Mouse (Mus musculus): ENCODE data around the gene Kdelc1. TPM values are rescaled to one million over a fixed set of nuclear protein-coding genes. Genes with fewer than 3 reads are reported as not detected.
A peak's percentile ranks its signal among the peaks of the same experiment; 100 is the strongest.

The Kdelc1 gene
- 26.3 and 29.4 TPM in 2 replicates for polyA plus RNA-seq (2015; fragmentation: Nextera tagmentation; extraction: Ambion mirVana)

DNA sequence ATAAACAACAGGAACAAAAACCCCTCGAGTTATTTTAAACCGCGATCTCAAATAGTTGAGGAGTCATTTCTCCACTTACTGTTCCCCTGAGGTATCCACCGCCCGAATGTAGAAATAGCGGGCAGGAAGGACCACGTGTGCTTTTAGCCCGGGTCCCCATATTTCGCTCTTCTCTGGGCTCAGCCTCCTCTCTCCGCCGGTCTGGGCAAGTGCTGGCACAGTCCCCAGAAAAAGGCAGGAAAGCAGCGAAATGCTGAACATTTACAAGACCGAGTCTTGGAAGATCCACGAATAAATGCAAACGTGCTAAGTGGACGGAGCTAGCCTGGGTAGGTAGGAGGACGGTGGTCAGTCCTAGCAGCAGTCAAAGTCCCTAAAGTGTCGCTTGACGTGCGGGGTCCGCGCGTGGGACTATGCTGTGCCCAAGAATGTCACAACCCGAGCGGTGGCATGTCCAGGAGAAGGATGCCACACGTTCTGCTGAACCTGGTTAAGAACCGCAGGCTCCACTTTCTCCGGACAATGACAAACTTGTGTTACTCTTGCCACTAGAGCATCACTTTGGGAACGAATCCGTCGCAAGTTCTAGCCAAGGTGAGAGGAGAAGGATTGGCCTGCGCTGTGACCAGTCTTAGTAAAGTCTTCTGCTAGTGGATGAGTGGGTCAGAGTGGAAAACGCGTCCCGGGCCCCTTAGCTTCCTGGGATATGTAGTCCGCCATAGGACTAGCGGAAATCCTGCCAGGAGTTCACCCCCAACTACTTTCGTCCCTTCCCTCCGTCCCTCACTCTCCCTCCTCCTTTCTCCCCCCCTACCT lies at the start of gene Kdelc1, which contains the start of gene Bivm:
Kdelc1 (minus strand) TSS at position 570 of the 816 bp plus-strand sequence.
Bivm (plus strand) TSS at position 719 of the 816 bp plus-strand sequence.
- H3K4me2 ChIP-seq (ENCODE audit: low read length) = peak within 1 kb of the TSS; percentile 84
- peak within 1 kb of the TSS; percentile 90 for H3K27ac ChIP-seq (ENCODE audit: low read depth, low read length)
- peak; percentile 98 for ATAC-seq
- no peaks in the 10 kb centered on the region for H3K27me3 ChIP-seq (replicated peaks; ENCODE audit: control insufficient read depth, insufficient read depth, low read length)
- H3K4me3 ChIP-seq (ENCODE audit: low read length) = peak within 1 kb of the TSS; percentile 63
- H3K36me3 ChIP-seq (ENCODE audit: control insufficient read depth, insufficient read depth, low read length) = peaks cover 4% of the 10 kb centered on the region; the same call in 1 of the 2 replicates
- WGBS = under 1% methylated on average over 39 of the region's 39 CpGs
- H3K9ac ChIP-seq (ENCODE audit: low read depth, low read length) = peak within 1 kb of the TSS; percentile 81
- peaks cover 9% of the 10 kb centered on the region for H3K4me1 ChIP-seq (ENCODE audit: control insufficient read depth, insufficient read depth, low read depth, low read length)
- H3K9me3 ChIP-seq (ENCODE audit: control insufficient read depth, low read length) = no peaks in the 10 kb centered on the region

DNA sequence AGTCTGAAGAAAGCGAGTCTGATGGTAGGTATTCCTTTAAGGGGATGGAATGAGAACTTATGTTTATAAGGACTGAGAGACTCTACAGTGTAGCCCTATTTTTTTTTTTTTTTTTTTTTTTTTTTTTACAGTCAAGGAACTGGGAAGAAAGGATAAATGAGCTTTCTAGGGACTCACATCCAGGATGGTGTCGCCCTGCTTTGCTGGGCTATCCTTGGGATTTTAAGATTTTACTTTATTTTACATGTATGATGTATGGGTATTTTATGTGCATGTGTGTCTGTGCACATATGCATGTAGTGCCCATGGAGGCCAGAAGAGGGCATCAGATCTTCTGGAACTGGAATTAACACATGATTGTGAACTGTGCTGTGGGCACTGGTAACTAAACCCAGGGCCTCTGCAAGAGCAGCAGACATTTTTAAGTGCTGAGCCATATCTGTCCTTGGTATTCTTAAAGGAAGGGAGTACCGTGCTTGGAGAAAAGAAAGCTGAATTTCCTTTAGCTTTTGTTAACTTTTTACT lies 49.3 kb upstream of the Kdelc1 start:
- Histone ChIP-seq H3K36me3 (ENCODE audit: control insufficient read depth, insufficient read depth, low read length) (peaks cover 48% of the 10 kb centered on the region), H3K4me1 (ENCODE audit: control insufficient read depth, insufficient read depth, low read depth, low read length) (no peaks in the 10 kb centered on the region), H3K27ac (ENCODE audit: low read depth, low read length) (no peak overlapping the region), H3K27me3 (replicated peaks; ENCODE audit: control insufficient read depth, insufficient read depth, low read length) (no peaks in the 10 kb centered on the region), H3K4me3 (ENCODE audit: low read length) (no peak overlapping the region), H3K9me3 (ENCODE audit: control insufficient read depth, low read length) (no peaks in the 10 kb centered on the region), H3K9ac (ENCODE audit: low read depth, low read length) (no peak overlapping the region), H3K4me2 (ENCODE audit: low read length) (no peak overlapping the region)
- WGBS = 93% methylated on average over 3 of the region's 3 CpGs
- no peak for ATAC-seq

DNA sequence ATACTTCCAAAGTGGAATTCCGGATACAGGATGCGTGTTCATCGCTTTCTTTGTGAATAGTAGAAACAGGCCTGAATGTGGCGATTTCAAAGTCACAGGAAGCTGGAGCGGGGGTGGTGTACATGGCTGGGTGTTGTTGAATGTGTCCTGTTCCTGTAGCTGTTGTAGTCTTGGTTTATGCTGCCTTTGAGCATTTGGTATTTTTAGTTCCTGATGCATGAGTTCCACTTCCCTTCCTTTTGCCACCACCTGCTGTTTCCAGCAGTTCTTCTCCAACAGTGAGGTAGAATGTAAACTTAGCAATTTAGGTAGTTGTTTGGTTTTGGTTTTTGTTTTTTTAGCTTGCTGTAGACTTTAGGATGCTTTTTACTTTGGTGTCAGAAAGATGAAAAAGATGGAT lies 43.8 kb upstream of the Kdelc1 start:
- H3K4me1 ChIP-seq (ENCODE audit: control insufficient read depth, insufficient read depth, low read depth, low read length) = no peaks in the 10 kb centered on the region
- 92% methylated on average over 5 of the region's 5 CpGs for WGBS
- ATAC-seq = no peak
- no peaks in the 10 kb centered on the region for H3K27me3 ChIP-seq (replicated peaks; ENCODE audit: control insufficient read depth, insufficient read depth, low read length)
- H3K36me3 ChIP-seq (ENCODE audit: control insufficient read depth, insufficient read depth, low read length) = peaks cover 54% of the 10 kb centered on the region
- H3K4me2 ChIP-seq (ENCODE audit: low read length) = no peak overlapping the region
- no peak overlapping the region for H3K9ac ChIP-seq (ENCODE audit: low read depth, low read length)
- H3K4me3 ChIP-seq (ENCODE audit: low read length) = no peak overlapping the region
- H3K9me3 ChIP-seq (ENCODE audit: control insufficient read depth, low read length) = no peaks in the 10 kb centered on the region
- no peak overlapping the region; the same call in 1 of the 2 replicates for H3K27ac ChIP-seq (ENCODE audit: low read depth, low read length)

DNA sequence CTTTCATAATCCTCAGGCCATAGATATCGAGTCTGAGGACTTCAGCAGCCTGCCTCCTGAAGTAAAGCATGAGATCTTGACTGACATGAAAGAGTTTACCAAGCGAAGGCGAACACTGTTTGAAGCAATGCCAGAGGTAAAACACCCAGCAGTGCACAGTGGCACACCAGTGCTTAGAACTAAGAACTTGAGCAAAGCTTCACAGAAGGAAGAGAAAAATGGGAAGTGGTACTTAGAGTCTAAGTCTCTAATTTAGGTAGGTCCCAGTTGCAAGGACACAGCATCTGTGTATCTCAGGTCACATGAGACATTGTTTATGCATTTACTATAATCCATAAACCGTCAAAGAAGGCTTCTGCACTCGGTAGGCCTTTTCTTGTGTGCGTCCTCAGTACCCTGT lies 43.2 kb upstream of the Kdelc1 start:
- no peaks in the 10 kb centered on the region for H3K27me3 ChIP-seq (replicated peaks; ENCODE audit: control insufficient read depth, insufficient read depth, low read length)
- H3K9me3 ChIP-seq (ENCODE audit: control insufficient read depth, low read length) = no peaks in the 10 kb centered on the region
- WGBS = 97% methylated on average over 6 of the region's 6 CpGs
- no peaks in the 10 kb centered on the region for H3K4me1 ChIP-seq (ENCODE audit: control insufficient read depth, insufficient read depth, low read depth, low read length)
- H3K4me2 ChIP-seq (ENCODE audit: low read length) = no peak overlapping the region
- no peak for ATAC-seq
- H3K4me3 ChIP-seq (ENCODE audit: low read length) = no peak overlapping the region
- H3K9ac ChIP-seq (ENCODE audit: low read depth, low read length) = no peak overlapping the region
- H3K36me3 ChIP-seq (ENCODE audit: control insufficient read depth, insufficient read depth, low read length) = peaks cover 48% of the 10 kb centered on the region
- H3K27ac ChIP-seq (ENCODE audit: low read depth, low read length) = peak overlapping the region; percentile 20; the same call in 1 of the 2 replicates

DNA sequence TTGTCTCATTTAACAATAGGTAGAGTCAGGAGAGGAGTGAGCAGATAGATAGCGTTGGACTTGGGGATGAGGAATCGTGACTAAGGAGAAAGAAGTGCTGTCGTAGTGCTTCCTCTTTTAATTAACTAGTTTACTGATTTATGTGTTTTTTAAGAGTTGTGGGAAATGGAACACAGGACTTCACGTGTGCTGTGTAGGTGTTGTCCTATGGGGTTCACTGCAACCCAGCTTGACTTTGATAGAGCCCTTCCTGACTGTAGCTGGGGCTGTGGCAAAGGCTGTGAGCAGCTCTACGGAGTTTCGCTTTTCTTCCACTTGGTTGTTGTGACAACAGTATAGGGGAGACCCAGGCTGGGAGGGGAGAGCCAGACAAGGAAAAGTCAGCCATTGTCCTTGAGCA lies 39.7 kb upstream of the Kdelc1 start:
- H3K9me3 ChIP-seq (ENCODE audit: control insufficient read depth, low read length) = no peaks in the 10 kb centered on the region
- ATAC-seq = no peak
- peaks cover 39% of the 10 kb centered on the region for H3K36me3 ChIP-seq (ENCODE audit: control insufficient read depth, insufficient read depth, low read length)
- no peak overlapping the region for H3K9ac ChIP-seq (ENCODE audit: low read depth, low read length)
- 85% methylated on average over 6 of the region's 6 CpGs for WGBS
- H3K27ac ChIP-seq (ENCODE audit: low read depth, low read length) = no peak overlapping the region
- no peak overlapping the region for H3K4me2 ChIP-seq (ENCODE audit: low read length)
- H3K27me3 ChIP-seq (replicated peaks; ENCODE audit: control insufficient read depth, insufficient read depth, low read length) = no peaks in the 10 kb centered on the region
- H3K4me1 ChIP-seq (ENCODE audit: control insufficient read depth, insufficient read depth, low read depth, low read length) = no peaks in the 10 kb centered on the region
- no peak overlapping the region for H3K4me3 ChIP-seq (ENCODE audit: low read length)

DNA sequence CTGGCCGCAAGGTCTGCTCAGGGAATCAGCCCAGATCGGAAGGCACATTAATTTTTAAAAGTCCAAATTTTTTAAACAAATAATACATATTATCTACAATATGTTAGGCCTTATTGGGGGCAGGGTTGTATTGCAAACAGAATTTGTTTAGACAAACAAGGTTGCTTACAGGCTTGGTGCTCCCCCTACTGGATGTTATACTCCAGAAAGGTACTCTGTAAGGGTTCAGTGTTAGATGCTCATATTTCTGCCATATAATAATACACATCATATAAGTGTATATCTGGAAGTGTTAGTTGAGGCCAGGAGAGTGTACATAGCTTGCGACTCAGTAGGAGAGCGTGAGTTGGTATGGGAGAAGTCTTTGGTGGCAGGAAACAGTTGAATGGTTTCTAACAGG lies 36.7 kb upstream of the Kdelc1 start:
- WGBS = 97% methylated on average over 4 of the region's 4 CpGs

DNA sequence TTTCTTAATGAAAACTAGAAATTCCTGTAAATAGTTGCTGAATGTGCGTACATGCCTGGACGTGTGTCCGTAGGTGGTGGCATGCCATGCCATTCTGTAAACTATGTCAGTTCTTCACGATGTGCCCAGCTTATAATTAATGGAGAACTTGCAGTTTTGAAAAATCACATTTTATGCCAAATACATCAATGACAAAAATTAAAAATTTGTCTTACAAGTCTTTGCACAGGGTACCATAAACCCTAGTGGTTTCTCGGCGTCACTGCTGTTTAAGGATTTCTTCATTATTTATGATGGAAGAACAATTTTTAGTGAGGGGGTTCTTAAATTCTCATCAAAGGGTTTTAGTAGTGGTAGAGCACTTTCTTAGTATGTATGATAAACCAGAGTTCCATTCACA lies 30.1 kb upstream of the Kdelc1 start:
- H3K27ac ChIP-seq (ENCODE audit: low read depth, low read length) = no peak overlapping the region

More for the DNA sequence above, 36.7 kb upstream of the Kdelc1 start:
- Histone ChIP-seq H3K4me3 (ENCODE audit: low read length) (no peak overlapping the region), H3K9ac (ENCODE audit: low read depth, low read length) (no peak overlapping the region), H3K4me2 (ENCODE audit: low read length) (no peak overlapping the region), H3K27ac (ENCODE audit: low read depth, low read length) (no peak overlapping the region), H3K27me3 (replicated peaks; ENCODE audit: control insufficient read depth, insufficient read depth, low read length) (no peaks in the 10 kb centered on the region), H3K36me3 (ENCODE audit: control insufficient read depth, insufficient read depth, low read length) (peaks cover 18% of the 10 kb centered on the region), H3K9me3 (ENCODE audit: control insufficient read depth, low read length) (no peaks in the 10 kb centered on the region), H3K4me1 (ENCODE audit: control insufficient read depth, insufficient read depth, low read depth, low read length) (no peaks in the 10 kb centered on the region)
- ATAC-seq = no peak

DNA sequence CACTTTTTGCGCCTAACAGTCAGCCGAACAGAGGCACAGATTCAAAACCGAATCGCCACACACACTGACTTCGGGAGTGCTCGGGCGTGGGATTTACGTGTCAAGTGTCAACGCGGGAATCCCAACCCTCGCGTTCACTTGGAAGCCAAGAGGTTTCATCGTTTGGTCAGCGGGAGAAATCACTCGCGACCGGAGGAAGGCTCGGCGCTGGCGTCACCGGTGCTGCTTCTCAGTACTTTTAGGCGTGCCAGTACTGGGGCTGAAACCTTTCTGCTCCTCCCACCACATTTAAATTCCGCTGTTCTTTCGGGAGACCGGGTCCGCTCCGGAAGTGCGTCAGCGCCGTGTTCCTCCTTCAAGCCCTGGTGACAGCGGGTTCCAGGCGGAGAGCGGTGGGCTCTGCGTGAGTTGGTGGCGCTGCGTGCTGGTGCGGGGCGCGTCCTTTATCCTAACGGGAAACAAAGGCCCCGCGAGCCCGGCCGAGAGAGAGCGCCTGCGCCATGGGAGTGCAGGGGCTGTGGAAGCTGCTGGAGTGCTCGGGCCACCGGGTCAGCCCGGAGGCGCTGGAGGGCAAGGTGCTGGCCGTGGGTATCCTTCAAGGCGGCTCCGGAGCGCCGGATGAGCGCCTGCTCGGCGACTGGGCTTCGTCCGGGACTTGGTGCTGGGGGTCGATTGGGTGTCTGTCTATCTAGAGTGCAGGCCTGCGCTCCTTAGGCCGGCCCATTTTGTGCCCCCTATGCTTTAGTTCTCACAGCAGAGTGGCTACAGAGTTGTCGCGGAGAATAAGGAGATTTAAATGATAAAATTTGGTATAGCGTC lies 29.2 kb upstream of the Kdelc1 start, which contains the start of gene Ercc5:
Ercc5 (plus strand) TSS at position 182 of the 819 bp plus-strand sequence.
- Histone ChIP-seq H3K4me3 (ENCODE audit: low read length) (peak within 1 kb of the TSS; percentile 94), H3K27ac (ENCODE audit: low read depth, low read length) (peak within 1 kb of the TSS; percentile 98), H3K9me3 (ENCODE audit: control insufficient read depth, low read length) (no peaks in the 10 kb centered on the region), H3K9ac (ENCODE audit: low read depth, low read length) (peak within 1 kb of the TSS; percentile 100), H3K4me2 (ENCODE audit: low read length) (peak within 1 kb of the TSS; percentile 73), H3K4me1 (ENCODE audit: control insufficient read depth, insufficient read depth, low read depth, low read length) (peaks cover 11% of the 10 kb centered on the region), H3K36me3 (ENCODE audit: control insufficient read depth, insufficient read depth, low read length) (peaks cover 7% of the 10 kb centered on the region), H3K27me3 (replicated peaks; ENCODE audit: control insufficient read depth, insufficient read depth, low read length) (no peaks in the 10 kb centered on the region)
- peak; percentile 98 for ATAC-seq
- under 1% methylated on average over 59 of the region's 66 CpGs for WGBS

More for the DNA sequence above, 30.1 kb upstream of the Kdelc1 start:
- Histone ChIP-seq H3K4me3 (ENCODE audit: low read length) (peak overlapping the region; percentile 94), H3K9ac (ENCODE audit: low read depth, low read length) (no peak overlapping the region; the same call in 1 of the 2 replicates), H3K4me2 (ENCODE audit: low read length) (peak overlapping the region; percentile 73), H3K4me1 (ENCODE audit: control insufficient read depth, insufficient read depth, low read depth, low read length) (peaks cover 11% of the 10 kb centered on the region), H3K27me3 (replicated peaks; ENCODE audit: control insufficient read depth, insufficient read depth, low read length) (no peaks in the 10 kb centered on the region), H3K9me3 (ENCODE audit: control insufficient read depth, low read length) (no peaks in the 10 kb centered on the region), H3K36me3 (ENCODE audit: control insufficient read depth, insufficient read depth, low read length) (0 out of 2 replicates have a peak, but pooled peaks cover 2% of the 10 kb centered on the region)
- no peak for ATAC-seq
- WGBS = 23% methylated on average over 6 of the region's 6 CpGs

All from hindbrain, embryonic 16.5 days (tissue).